Mouse (Mus musculus) neutrophil, adult 5-6 weeks (primary cell): ENCODE measurements around the gene Mettl23. TPM values are rescaled to one million over a fixed set of nuclear protein-coding genes. Genes with fewer than 3 reads are reported as not detected.
A peak's percentile ranks its signal among the peaks of the same experiment; 100 is the strongest.
"Not testable (repeated sequence)": the region's sequence is repeated elsewhere in the genome, so short reads cannot be mapped to it uniquely, and the experiment has no call there.

Experiments used
- ATAC-seq: fragments of 151-379, 151-347 bp; 2 replicates; pipeline ENCODE4 v1.8.0; 2017; ENCODE audit warnings: mild to moderate bottlenecking, moderate TSS enrichment; ENCODE audit not compliant: insufficient number of reproducible peaks, poor library complexity, low FRiP score, severe bottlenecking; ENCODE audit errors: extremely low read depth
- total RNA-seq: library from RNA; stranded (forward); fragments of 200-1000 nt; gene quantifications from 2 replicates; pipeline ENCODE4 v1.2.3, GENCODE M21; 2017

The Mettl23 gene
- total RNA-seq, 1 experiment from 2014 or later = 78.8 TPM

DNA sequence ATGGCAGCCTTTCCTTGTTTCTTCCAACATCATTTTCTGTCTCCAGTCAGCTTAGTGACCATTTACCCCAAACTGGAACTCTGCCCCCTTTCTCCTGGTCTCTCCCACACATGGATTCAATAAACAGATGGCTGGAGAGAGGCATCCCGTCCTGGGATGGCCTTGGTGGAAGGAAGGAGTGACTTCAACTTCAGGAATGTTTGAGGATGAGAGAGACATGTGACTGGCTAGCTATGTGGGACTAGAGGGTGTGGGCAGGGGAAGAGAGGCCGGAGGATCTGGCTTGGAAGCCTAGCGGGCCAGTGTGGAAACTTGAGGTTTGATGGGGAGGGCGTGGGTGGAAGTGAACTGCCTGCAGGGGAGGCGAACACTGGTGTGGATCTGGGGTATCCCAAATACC is 26.3 kb upstream of the Mettl23 start:
- ATAC-seq = no peak

DNA sequence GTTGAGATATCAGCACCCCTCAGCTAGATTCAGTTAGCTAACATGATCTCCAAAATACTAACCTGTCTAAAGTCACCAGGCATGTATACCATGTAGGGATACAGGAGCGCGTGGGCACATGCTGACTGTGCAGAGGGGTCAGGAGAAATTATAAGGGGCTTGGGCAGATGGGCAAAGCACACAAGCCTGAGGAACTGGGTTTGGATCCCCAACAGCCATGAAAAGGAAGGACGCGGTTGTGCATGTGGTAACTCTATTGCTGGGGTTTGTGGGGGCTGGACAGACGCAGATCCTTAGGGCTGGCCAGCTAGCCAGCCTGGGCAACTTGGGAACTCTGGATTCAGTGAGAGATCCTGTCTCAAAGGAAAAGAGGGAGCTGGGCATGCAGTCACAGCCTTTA is 25.5 kb upstream of the Mettl23 start:
- no peak for ATAC-seq

DNA sequence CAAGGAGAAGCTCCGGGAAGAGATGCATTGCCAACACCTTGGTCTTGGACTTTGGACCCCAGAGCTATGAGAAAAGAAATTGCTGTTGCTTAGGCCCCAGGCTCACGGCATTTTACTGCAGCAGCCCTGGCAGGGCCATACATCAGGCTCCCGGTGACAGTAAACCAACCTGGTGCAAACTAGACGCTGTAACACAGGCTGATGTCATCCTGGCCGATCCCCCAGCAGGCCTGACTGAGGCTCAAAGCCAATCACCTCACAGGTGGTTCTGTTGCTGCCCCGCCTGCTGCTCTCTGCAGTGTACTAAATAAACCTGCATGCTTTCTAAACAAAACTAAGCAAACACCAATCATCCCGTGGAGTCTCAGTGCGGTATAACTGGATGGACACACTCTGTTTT is 24.4 kb upstream of the Mettl23 start:
- no peak for ATAC-seq

DNA sequence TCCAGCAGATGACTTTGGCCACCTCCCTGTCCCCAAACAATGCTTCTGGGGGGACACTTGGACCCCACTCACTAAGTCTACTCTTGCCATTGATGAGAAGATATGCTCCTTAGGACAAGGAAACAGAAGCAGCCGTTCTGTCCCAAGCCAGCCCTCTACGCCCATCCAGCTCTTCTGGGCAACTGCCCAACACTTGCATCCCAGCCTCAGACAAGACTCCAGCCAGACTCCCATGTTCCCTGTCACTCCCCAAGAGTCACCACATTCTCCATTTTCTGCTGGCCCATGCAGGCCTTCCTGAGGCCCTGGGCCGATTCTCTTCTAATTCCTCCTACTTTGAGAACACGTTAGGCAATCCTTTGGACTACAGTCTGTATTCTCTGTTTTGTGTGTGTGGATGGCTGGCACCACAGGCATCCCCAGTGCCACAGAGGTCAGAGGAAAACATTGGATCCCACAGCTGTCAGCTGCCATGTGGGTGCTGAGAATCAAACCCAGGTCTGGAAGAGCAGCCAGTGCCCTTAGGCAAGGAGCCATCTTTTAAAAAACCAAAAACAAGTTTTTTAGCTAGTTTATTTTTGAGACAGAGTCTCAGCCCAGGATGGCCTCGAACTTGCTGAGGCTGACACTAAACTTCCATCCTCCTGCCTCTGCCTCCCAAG is 23.0 kb upstream of the Mettl23 start:
- ATAC-seq = no peak

DNA sequence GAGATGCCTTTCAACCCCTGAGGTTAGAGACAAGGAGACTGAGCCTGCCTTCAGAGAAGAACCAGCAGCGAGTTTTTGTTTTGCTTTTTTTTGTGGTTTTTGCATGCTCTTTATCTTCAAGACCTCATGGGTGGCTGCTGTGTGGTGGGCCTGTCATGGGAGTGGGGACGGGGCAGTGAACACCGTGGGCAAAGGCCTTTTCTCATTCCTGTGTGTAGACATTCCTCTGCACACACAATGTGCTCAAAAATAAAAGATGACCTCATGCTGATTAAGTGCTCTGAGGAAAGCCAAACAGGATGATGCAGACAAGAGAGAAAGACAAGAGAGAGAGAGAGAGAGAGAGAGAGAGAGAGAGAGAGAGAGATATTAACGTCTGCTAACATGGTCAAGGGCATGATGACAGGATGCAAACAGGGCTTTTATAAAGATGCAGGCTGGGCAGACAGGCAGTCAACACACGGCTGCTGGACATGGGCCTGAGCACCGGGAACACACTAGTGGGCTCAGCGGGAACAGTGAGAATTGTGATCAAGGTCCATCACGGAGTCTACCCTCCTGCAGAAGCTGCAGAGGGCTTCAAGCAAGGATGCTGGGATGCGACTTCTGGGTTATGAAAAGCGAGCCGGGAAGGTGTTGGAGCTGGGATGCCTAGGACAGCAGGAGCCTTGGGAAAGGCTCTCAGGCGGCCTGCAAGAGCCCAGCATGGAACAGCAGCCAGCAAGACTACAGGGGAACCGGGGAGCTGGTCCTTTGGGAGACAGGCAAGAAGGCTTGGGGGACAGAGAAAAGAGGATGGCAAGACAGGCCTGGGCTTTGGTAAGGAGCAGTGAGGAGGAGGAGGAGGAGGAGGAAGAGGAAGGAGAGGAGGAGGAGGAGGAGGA is 21.8 kb upstream of the Mettl23 start:
- ATAC-seq = no peak

DNA sequence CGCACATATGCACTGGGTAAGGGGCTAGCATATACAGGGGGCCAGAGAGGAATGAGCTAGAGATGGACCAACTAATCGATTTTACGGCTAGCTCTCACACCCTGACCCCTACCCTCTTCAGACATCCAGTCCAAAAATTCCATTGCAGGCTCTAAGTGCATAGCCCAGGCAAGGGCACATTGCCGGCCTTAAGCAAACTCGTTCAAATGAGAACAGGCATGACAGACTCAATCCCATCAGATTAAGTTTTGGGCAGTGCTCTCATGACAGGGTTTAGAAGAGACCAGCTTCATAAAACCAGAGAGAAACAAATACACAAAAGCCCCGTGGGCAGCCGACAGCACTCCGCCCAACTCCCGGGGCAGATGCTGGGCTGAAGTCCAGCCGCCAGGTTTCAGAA is 20.9 kb upstream of the Mettl23 start:
- ATAC-seq = no peak

DNA sequence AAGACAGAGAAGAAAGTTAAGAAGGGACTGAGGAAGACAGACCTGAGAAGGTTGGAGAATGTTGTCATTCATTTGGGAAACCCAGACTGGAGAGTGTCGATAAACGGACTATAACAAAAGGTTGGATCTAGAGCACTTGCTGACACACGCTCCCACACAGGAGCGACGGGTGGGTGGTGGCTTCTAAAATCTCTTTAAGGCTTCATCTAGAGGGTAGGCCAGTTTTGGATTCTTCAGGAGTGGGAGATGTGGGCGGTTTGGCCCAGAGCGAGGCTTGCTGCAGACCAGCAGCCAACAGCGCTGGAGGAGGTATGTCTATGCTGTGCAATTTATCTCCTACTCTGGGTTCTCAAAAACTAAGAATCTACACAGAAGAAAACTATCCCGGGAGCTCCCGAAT is 20.5 kb upstream of the Mettl23 start:
- ATAC-seq = no peak

DNA sequence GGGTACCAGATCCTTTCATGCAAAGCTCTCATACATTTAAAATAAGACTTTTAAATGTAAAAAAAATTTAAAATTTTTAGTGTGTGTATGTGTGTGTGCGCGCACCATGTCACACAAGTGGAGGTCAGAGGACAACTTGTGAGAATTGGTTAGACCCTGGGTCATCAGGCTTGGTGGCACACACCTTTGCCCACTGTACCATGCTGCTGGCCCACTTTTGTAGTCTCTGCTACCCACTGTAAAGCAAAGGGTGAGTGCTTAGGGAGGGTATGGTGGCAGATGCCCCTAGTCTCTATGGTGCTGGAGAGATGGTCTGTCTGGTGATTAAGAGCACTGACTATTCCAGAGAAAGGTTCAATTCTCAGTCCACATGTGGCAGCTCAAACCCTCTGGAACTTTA is 19.8 kb upstream of the Mettl23 start:
- no peak for ATAC-seq

DNA sequence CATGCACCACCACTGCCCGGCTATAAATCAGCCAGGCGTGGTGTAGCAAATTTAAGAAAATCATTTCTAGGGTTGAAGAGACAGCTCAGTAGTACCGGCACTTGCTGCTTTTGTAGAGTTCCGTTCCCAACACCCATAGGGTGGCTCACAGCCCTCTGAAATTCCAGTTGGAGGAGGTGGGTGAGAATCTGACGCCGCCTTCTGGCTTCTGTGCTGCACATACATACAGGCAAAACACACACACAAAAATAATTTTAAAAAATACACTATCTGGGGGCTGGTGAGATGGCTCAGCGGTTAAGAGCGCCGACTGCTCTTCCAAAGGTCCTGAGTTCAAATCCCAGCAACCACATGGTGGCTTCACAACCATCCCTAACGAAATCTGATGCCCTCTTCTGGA is 19.2 kb upstream of the Mettl23 start:
- not testable (repeated sequence) for ATAC-seq

DNA sequence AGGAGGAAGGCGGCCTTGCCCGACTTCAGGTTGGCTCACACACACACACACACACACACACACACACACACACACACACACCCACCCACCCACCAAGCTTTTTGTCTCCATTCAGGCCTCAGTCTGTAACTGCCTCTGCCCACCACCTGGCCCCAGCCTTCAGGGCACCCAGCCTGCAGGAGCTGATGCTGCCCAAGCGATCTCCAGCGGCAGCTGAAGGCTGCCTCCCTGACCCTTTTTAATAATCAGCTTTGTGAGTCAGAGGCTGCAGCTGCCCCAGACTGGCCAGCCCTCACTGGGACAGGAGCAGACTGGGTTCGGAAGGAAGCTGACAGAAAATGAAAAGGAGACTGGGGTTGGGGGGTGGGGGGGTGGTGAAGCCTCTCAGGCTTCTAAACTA is 17.8 kb upstream of the Mettl23 start:
- no peak for ATAC-seq

DNA sequence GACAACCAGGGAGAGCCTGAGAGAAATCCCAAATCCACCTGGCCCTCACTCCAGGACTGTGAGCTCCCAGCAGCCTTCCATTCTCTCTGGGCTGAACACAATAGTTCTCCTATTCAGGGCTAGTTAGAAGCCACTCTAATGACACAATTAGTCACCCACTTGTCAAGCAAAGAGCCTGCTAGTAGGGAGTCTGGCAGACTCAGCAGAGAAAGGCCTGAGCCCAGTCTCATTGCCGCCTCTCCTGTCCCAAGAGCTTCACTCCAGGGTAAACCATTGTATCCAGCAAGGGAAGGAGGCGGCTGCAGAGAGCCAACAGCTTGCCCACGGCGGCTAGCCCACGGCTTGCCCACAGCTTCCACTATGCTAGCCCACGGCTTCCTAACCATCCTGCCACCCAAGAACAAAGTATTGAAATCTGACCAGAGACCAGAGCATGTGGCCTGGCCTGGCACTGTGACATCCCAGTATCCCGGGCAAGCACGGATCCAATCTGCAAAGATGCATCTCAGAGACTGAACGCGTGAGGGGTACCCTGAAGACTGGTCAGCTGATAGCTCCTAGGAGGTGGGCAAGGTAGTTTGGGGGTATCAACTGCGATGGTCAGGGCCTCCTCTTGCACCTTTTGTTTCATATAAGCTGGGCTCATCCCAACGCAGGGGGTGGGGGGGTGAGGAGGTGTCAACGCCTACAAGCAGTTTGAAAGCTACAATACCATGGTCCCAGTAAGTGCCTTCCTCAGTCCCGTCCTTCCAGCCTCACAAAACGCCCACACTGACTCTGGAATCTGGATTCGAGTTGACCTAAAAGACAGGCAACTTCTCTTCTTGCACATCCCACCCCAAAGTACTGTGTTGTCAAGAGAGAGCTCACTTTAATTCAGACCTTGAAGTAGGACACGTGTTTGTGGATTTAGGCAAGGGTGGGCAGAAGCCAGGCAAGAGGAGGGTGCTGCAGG is 16.3 kb upstream of the Mettl23 start:
- ATAC-seq = no peak

DNA sequence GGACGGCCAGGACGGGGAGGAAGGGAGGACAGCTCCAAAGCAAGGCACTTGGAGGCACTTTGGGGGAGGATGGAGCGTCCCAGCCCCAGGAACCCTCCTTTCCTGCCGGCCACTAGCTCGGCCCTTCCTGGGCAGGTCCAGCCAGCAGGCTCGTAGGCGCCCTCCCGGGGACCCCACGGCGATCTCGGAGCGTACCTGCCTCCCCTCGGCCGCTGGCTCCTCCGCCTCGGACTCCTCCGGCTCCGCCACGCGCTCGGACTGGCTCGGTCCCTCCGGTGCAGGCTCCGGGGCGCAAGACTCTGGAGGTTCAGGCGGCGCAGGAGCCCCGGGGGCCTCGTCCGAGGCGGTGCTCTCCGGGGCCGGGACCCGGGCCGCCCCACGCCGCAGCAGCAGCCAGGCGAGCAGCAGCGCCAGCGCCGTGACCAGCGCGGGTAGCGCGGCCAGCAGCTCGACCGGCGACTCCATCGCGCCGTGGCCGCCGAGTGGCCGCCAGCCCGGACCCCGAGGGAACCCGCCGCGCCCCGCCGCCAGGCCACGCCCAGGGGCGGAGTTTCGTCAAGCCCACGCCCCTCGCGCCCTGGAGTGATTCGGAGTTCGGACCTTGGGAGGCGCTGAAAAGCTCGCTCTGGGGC is 15.4 kb upstream of the Mettl23 start, which contains the start of gene Mxra7:
Gene Mxra7, minus strand, starts transcription at position 513 of the 632 bp plus-strand sequence.
- ATAC-seq = 0 out of 2 replicates have a peak, but pooled peaks have one; percentile 23

DNA sequence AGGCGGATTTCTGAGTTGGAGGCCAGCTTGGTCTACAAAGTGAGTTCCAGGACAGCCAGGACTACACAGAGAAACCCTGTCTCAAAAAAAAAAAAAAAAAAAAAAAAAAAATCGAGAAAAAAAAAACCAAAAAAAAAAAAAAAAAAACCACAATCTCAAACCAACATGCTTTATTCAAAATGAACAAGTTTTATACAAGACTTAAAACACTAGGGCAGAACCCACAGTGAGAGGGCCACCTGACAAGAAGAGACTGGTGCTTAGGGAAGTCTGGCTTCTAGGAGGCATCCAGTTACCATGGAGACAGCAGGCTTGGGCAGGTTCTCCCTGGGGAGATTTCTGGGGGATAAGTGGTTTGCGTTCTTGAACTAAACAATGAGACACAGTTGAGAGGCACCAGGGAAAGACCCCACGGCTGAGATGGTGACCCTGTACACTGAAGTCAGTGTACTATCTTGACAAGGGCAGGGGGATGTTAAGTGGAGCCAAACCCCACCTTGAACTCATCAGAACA is 10.8 kb upstream of the Mettl23 start:
- ATAC-seq = no peak

DNA sequence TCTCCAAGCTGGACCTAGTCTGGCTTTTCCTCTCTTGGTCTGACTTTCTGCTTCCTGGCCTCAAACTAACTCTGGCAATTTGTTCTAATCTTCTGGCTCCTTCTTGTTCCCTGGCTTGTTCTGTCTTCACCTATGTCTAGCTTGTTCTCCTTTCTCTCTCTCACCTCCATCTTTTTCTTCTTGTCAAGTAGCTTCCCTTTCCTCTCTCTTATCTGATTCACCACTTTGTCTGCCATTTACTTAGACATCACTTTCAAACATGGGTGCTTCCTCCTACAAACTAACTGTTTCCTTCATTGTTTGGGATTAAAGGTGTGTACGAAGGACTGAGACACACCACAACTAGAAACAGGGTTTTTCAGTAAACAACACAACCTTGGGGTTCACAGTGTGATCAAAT is 8.1 kb upstream of the Mettl23 start:
- no peak for ATAC-seq

DNA sequence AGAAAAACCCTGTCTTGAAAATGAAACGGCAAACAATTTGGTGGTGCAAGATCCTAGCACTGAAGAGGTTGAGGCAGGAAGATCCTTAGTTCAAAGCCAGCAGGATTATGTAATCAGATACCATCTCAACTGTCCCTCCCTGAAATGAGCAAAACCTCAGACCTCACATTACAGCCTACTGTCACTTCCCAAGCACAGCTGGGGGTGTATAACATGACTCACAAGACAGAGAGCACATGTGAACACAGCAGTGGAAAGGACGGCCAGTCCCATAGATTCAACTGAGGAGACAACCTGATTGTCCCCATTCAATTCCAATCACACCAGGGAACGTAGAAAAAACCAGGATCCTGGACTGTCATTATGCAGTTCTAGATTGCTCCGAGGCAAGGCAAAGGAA is 6.8 kb upstream of the Mettl23 start:
- ATAC-seq = no peak

DNA sequence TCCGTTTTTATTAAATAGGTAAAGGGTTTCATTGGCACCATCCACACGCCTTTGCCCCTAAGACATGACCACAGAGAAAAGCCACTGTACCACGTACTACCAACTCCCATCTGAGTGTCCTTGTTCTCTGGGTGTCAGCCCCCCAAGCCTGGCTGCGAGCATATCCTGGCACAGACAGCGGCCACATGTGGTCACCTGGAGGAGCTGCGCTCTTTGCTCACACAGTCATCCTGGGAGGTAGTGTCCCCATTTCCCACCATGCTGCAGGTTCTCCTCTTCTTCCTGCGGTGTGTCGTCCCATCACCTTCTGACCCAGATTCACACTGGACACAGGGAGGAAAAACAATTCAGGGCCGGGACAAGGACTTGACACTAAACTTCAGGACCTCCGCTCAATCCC is 5.6 kb upstream of the Mettl23 start:
- ATAC-seq = no peak

DNA sequence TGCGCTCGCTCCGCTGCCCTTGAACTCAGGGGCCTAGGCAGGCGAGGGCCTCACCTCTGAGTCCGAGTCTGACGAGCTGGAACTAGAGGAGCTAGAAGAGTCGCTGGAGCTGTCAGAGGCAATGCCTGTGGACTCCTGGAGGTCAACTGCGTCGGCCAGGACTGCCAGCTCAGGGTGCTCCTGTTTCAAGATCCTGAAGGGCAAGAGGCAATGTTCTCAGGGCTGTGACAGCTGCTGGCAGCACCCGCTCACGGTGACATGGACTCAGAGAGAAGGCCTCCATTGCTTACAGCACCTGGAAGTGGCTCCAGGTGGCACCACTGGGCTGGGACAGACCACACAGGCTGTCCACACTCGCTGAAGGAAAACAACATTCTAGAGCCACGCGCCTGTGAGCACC is 4.1 kb upstream of the Mettl23 start:
- no peak for ATAC-seq

DNA sequence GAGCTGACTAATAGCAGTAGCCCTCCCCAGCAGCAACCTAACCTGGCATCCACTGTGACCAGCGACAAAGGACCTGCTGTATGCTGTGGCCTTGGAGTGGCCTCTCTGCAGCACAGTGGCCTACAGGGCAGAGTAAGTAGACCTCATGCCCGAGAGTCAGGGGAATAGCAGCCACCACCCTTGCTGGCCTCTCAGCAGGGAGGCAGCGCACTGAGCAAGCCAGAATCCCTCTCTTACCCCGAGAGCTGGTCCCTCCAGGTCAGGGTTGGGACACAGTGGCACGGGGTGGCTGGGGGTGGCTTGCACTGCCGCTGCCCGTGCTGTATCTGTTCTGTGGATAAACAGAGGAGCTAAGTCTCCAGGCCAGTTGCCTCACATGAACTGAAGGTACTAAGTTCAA is 3.5 kb upstream of the Mettl23 start:
- no peak for ATAC-seq

DNA sequence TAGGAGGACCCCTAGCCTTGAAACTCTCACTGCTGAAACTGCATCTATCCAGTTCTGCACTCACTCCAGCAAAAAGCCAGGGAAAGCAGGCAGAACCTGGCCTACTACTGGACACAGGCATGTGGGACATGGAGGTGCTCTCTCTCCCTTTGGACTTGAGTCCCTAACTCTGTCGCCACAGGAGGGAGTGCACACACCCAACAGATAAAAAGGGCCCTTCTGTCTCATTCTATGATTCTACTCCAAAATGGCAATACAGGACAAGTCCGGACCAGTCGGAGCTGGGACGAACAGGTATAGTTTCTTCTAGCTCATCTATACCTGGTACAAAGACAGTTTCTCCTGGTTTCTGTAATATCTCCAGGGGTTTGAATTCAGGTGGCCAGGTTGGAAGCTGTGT is 2.3 kb upstream of the Mettl23 start:
- ATAC-seq = no peak
